Mouse (Mus musculus) fat pad, adult 2 months (tissue): ENCODE data around the gene Msi2.

Experiments used
- DNase-seq: peaks from one replicate; pipeline ENCODE4 v3.0.0-alpha.2; 2011; ENCODE audit warnings: low read depth, low spot score; ENCODE audit errors: extremely low read depth

Msi2 gene

GRCm38 (mm10) chr11:88618732-88619309 is 99.5 kb downstream of the Msi2 start:
- no peak for DNase-seq

DNA sequence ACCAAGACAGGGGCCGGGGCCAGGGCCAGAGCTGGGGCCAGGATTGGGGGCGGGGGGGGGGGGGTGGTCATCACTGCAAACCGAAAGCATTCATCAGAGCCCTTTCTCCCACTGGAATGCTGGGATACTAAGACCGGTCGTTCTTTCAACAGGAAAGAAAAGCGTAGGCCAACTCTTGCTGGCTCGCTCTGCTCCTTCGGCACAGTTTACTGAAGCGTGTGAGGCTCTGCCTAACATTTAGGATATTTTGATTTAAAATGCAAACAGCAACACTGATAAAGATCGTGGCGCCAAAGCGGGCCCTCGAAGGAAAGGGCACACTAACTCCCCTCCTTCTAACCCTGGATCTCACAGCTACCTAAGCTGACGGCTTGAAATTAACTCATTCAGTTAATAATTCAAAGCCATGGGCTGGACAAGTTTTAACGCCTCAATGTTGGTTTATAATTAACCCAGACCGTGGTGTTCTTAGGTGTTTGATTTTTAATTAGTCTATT is 100.3 kb downstream of the Msi2 start:
- no peak for DNase-seq

- no peak for DNase-seq
Observed at GRCm38 (mm10) chr11:88617380-88617779, 100.9 kb downstream of the Msi2 start.

- no peak for DNase-seq
Observed at GRCm38 (mm10) chr11:88614527-88615305, 103.6 kb downstream of the Msi2 start.

- DNase-seq: no peak
Observed at GRCm38 (mm10) chr11:88613771-88614526, 104.4 kb downstream of the Msi2 start.

DNA sequence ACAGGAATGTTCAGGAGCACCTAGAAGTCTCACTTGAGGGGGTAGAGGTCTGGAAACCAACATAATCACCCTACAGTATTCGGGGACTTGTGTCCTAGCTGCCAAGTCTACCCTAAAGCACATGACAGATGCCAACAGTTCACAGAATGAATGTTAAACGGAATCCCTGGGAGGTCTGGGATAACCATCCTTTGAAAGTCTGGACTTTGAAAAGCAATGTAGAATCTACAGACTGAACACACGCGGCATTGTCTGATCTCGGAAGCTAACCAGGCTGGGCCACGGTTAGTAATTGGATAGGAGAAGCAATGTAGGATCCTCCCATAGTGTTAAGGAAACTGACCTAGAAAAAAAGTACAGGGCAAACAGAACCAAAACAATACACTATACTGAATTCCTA is 105.3 kb downstream of the Msi2 start:
- no peak for DNase-seq

DNA sequence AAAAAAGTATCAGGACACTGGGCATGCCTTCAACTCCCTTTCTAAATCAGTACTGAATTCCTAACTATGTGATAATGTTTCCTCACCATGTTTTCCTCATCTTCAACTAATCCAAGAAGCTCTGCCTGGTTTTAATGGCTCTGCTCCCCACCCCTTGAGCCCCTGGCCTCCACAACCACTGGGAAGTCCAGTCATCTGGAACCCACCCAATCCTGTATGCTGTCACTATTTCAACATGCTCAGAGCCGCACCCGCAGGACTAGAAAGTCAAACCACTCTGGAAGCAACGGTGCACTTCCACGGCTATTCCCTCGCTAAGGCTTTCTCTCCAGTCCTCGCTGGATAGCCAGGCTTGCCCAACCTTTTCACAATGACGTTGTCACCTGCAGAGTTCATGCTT is 106.2 kb downstream of the Msi2 start:
- DNase-seq: no peak

DNA sequence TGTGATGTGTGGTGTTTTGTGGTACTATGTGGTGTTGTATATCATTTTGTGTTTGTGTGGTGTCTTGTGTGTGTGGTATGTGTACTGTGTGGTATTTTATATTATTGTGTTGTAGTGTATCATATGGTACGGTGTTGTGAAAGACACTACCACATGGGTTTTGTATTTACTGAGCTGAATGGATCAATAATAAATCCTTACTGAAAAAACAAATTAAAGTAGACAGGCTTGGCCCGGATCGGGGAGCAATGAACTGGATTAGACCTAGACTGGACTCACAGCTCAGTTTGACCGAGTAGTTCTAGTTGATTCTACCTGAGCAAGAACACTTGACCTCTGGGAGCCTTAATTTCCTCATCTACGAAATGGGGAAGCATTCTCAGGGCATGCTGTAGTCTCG is 107.5 kb downstream of the Msi2 start:
- DNase-seq: no peak

GRCm38 (mm10) chr11:88610112-88610511 is 108.2 kb downstream of the Msi2 start:
- DNase-seq: no peak

DNA sequence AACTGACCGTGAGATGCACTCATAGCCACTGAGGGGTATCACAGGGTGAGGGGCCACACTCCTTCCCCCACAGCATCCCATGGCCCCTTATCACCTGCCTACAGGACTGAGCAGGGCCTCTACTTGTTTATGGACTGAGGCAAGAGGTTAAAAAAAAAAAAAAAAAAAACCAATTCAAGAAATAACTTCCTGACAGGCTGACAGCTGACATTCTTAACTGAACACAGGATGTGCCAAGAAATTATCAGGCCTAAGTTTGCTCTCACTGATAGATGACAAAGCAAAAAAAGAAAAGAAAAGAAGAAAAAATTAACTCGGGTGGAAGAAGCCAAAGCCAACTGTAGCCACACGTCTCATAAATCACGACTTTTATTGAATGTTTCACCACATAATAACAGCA is 109.7 kb downstream of the Msi2 start:
- no peak for DNase-seq

DNA sequence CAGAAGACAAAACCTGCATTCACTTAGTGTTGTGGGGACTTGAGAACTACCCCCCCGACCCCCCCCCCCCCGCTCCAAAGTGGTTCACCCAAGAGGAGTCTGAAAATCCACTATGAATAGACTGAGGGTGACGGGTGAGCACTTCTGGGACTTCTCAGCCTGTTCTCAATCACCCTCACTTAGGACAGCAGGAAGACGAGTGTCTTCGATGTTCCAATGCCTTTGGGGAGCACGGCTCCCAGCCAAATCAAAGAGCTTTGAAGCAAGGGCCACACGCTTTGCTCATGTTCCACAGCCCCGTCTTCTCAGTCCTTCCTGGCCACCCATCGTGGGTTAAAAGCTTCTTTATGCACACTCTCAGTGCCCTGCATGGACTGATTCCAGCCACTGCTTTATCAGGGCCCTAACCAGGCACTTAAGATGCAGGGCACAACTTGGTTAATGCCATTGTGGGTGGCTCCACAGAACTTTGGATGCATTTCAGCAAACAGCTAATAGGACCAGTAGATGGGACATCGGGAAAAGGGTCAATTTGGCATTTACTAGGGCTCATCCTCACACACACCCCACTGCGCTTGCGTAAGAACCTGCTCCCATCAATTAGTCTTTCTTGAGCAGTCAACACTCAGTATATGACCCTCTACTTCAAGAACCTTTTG is 110.5 kb downstream of the Msi2 start:
- DNase-seq: no peak

DNA sequence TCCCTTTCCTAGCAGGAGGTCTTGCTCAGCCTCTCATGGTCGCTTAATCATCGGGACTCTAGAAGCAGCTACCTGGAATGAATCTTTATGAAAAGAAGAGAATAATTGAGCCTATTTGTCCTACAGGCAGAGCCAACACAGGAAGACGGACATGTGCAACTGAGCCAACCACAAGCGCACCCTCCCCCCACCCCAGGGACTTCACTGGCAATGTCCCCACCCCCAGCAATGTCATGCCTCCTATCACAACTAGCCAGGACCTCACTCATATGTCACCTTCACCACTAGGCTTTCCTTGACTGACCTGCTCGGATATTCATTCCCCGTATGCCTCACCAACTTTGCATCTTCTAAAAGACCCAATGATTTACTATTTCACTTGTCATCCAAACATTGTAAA is 112.5 kb downstream of the Msi2 start:
- no peak for DNase-seq

DNA sequence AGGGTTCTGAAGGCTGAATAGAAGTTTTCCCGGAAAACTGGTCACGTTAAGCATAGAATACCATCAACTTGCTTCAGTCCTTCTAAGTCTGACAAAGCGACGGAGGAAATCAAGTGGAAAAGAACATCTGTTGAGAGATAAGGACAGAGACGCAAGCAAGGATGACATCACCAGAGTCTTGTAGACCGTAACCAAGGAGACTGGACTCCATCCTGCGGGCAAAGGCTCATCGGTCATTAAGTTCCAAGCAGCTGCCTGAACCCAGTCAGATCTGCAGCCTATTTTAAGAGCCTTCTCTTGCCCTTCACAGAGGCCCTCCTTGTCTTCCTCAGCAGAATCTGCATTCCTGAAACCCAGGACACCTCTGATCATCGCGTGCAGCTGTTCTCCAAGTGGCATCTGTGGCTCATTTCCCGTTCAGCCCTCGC is 113.2 kb downstream of the Msi2 start:
- DNase-seq: no peak

- DNase-seq: no peak
Observed at GRCm38 (mm10) chr11:88604635-88605034, 113.7 kb downstream of the Msi2 start.

- DNase-seq: no peak
Observed at GRCm38 (mm10) chr11:88603366-88603765, 114.9 kb downstream of the Msi2 start.

DNA sequence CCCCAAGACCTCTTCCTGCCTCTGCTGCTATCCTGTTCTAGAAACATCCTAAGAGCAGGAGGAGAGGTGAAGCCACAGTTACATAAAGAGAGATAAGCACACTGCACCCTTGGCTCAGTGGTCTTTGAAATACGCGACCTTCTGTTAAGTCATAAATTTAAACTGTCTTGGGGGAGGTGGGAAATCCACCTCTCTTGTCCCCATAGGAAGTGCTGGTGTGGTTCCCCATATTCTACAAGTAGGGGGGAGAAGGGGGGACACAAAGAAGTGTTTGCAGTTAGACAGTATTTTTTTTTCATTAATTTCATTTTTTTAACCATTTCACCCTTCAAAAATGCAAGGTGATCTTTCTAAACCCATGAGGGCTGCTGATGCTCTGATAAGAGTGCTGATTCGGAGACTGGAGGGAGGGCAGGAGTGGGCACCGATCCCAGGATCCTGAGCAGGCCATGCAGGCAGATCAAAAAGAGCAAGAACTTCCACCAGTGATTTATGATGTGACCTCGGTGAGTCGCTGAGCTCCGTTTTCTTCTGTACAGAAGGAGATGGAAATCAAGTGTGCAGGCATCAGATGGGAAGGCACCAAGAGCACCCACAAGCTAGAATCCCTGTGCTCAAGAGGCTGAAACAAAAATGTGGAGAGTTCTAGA is 115.7 kb downstream of the Msi2 start:
- DNase-seq: no peak

DNA sequence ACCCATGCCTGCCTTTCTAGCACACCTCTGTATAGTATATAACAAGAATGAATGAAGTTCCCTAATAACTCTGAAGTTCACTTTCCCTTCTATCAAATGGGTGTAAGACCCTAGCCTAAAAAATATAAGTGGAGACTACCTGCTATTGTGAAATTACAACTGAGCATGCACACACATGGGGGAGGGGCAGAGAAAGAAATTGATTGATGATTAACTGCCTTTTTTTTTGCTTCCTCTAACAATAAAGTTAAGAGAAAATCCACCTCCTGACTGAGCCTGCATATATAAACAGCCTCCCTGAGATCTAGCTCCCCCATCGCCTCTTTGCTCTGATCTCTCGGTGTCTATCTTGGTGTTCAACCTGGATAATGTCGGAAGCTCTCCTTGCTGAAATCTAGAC is 118.1 kb downstream of the Msi2 start:
- no peak for DNase-seq

DNA sequence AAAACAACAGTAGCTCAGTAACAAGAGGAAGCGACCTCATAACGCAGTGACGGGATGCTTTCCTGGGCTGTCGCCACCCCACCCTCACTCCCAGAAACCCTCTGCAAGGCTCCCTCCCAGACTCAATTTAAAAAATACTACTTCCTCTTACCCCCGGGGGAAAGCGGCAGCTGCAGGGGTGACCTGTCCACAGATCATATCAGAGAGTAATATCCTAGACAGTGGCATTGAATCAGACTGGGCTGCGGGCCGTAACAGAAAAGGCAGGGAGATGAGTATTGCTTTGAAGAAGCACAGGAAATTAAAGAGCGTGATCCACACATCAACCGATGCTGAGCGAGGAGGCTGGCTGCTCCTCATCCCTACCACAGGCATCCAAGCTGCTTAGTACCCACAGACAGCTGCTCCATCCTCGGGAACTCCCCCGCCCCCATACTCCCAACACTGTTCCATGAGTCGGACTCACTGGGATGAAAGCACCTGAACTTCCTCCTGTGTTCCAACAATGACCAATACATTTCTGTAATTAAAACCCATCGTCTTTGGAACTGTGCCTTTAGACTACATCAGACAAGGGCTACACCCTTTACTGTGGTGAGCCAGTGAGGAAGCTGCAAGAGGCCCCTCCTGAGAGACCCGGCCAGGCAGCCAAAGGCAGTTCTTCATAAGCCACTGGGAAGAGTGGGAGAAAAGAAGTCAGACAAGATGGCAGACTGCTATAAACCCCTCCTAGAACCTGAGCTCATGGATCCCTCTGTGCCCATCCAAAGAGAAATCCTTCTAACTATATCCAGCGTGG is 118.8 kb downstream of the Msi2 start:
- no peak for DNase-seq

DNA sequence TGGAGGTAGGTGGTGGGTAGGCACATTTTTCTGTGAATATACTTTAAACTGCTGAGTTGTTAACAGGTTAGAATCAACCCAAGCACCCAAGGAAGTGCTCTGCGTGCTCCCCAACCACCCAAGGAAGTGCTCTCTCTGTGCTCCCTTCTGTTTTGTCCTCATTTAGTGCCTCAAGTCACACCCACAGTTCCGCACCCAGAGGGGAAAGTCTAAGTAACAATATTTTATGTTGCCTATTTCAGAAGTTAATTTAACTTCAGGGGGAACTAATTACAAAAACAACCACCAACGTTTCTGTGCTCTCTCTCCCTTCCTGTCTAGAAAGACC is 119.5 kb downstream of the Msi2 start:
- DNase-seq: no peak

DNA sequence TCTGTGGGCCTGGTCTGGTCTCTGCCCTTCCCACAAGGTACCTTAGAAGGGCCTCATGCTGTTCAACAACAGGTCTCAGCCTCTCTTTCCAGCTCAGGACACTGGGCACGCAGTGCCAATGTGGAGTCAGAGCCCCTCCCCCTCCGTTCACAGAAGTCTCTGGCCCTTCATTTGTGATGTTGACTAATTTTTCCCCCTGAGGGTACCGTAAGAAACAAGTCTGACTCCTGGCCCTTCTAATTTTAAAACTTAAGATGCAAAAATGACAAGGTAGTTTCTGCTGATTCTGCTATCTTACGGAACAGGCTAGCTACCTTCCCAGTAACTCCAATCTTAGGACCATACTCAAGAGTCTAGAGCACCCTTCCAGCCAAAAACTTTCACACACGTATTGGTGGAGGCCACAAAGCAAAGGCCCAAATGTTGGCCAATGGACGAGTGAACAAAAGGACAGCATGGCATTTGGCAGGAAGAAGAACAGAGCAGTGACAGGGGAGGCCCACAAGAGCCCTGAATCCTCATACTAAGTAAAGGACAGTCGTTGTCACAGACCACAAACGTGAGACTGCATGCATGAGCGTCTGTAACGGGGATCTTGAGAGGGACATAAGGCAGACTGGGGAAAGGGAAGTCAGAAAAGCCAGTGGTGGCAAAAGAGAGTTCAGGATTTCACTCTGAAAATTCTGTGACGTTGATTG is 120.0 kb downstream of the Msi2 start:
- DNase-seq: no peak
